24 mouse cellular contexts compared by ENCODE assay signal in genomic region chr7:73163687-73164086, GRCm38 (mm10).
DNase-seq lines count a peak whose midpoint lies in the region; ATAC-seq lines count a peak whose summit lies in the region.
"Had no signal": no experiment of that assay in that cellular context is flagged by ENCODE, and none has a peak within 500 bp of the region (broad histone marks: within the 10 kb centered on the region; RNA-seq: fewer than 3 reads in every experiment).

No protein-coding gene starts in this region.

- WGBS in heart, embryonic 10.5 days, result 60% methylated on average over 5 of the region's 5 CpGs
- 5% methylated on average over 5 of the region's 5 CpGs for WGBS in limb, embryonic 12.5 days
- 16% methylated on average over 5 of the region's 5 CpGs for WGBS in kidney, embryonic 15.5 days

- no peak overlapping the region for H3K4me3 ChIP-seq in heart, embryonic 10.5 days
- no peak overlapping the region for H3K4me3 ChIP-seq in limb, embryonic 12.5 days (replicated peaks)
- H3K4me3 ChIP-seq in kidney, embryonic 15.5 days (replicated peaks), result no peak overlapping the region
- H3K4me3 ChIP-seq: embryonic facial prominence, embryonic 15.5 days; heart, adult 2 months; heart, embryonic 15.5 days; hindbrain, embryonic 15.5 days; liver, embryonic 15.5 days; lung, embryonic 15.5 days had no signal

- no peaks in the 10 kb centered on the region for H3K9me3 ChIP-seq in heart, embryonic 10.5 days
- no peaks in the 10 kb centered on the region for H3K9me3 ChIP-seq in limb, embryonic 12.5 days
- H3K9me3 ChIP-seq in kidney, embryonic 15.5 days (replicated peaks), result no peaks in the 10 kb centered on the region
- H3K9me3 ChIP-seq: embryonic facial prominence, embryonic 15.5 days; heart, embryonic 15.5 days; hindbrain, embryonic 15.5 days; liver, embryonic 15.5 days; lung, embryonic 15.5 days had no signal

- no peak overlapping the region for H3K27ac ChIP-seq in heart, embryonic 10.5 days
- no peak overlapping the region; the same call in 1 of the 2 replicates for H3K27ac ChIP-seq in limb, embryonic 12.5 days
- H3K27ac ChIP-seq in kidney, embryonic 15.5 days, result no peak overlapping the region
- H3K27ac ChIP-seq: embryonic facial prominence, embryonic 15.5 days; heart, adult 2 months; heart, embryonic 15.5 days; hindbrain, embryonic 15.5 days; liver, embryonic 15.5 days; lung, embryonic 15.5 days; stomach, postnatal 0 days had no signal

- ATAC-seq in limb, embryonic 12.5 days (ENCODE audit: insufficient number of reproducible peaks, insufficient read depth, low FRiP score, low TSS enrichment, low read depth), result 0 out of 2 replicates have a peak, but pooled peaks have one; percentile 37
- ATAC-seq in kidney, embryonic 15.5 days (replicated peaks; ENCODE audit: low FRiP score), result no peak; the same call in 1 of the 2 replicates
- no peak for ATAC-seq in erythroid progenitor cell, adult 5-6 weeks (replicated peaks; ENCODE audit: low FRiP score, poor library complexity, severe bottlenecking)

- H3K27me3 ChIP-seq in heart, embryonic 10.5 days (ENCODE audit: insufficient read depth, poor library complexity, severe bottlenecking), result no peaks in the 10 kb centered on the region
- no peaks in the 10 kb centered on the region for H3K27me3 ChIP-seq in limb, embryonic 12.5 days
- H3K27me3 ChIP-seq in kidney, embryonic 15.5 days, result no peaks in the 10 kb centered on the region
- H3K27me3 ChIP-seq: embryonic facial prominence, embryonic 15.5 days; heart, embryonic 15.5 days; hindbrain, embryonic 15.5 days; liver, embryonic 15.5 days; lung, embryonic 15.5 days had no signal

- no peaks in the 10 kb centered on the region for H3K4me1 ChIP-seq in heart, embryonic 10.5 days
- peaks cover 21% of the 10 kb centered on the region for H3K4me1 ChIP-seq in limb, embryonic 12.5 days (replicated peaks)
- H3K4me1 ChIP-seq in kidney, embryonic 15.5 days, result 0 out of 2 replicates have a peak, but pooled peaks cover 3% of the 10 kb centered on the region
- H3K4me1 ChIP-seq: heart, embryonic 15.5 days; liver, embryonic 15.5 days; lung, embryonic 15.5 days had no signal

- no peaks in the 10 kb centered on the region for H3K36me3 ChIP-seq in heart, embryonic 10.5 days
- no peaks in the 10 kb centered on the region for H3K36me3 ChIP-seq in limb, embryonic 12.5 days
- H3K36me3 ChIP-seq in kidney, embryonic 15.5 days, result no peaks in the 10 kb centered on the region
- H3K36me3 ChIP-seq: embryonic facial prominence, embryonic 15.5 days; heart, embryonic 15.5 days; hindbrain, embryonic 15.5 days; liver, embryonic 15.5 days; lung, embryonic 15.5 days had no signal

- DNase-seq in adrenal gland, postnatal 14 days, result peak; percentile 12
- no peak for DNase-seq in adrenal gland, postnatal 36 days
- peak; percentile 58 for DNase-seq in heart, embryonic 10.5 days (ENCODE audit: low spot score)
- DNase-seq in heart, adult 18-20 months, result no peak
- DNase-seq in embryo, embryonic 11 days, result peak; percentile 59
- DNase-seq: adrenal gland, postnatal 25 days; cerebellum, adult 11 months; cerebellum, adult 9-11 months; gastrocnemius, postnatal 14 days; heart, adult 2 months; heart, postnatal 36 days; kidney, adult 8-10 months; kidney, postnatal 25 days; liver had no signal

- no peak overlapping the region for H3K9ac ChIP-seq in limb, embryonic 12.5 days (replicated peaks)
- H3K9ac ChIP-seq in kidney, embryonic 15.5 days, result no peak overlapping the region
- H3K9ac ChIP-seq: embryonic facial prominence, embryonic 15.5 days; heart, embryonic 15.5 days; hindbrain, embryonic 15.5 days; liver, embryonic 15.5 days; lung, embryonic 15.5 days had no signal

- H3K4me2 ChIP-seq in limb, embryonic 12.5 days, result no peak overlapping the region
- H3K4me2 ChIP-seq in kidney, embryonic 15.5 days, result no peak overlapping the region
- H3K4me2 ChIP-seq: embryonic facial prominence, embryonic 15.5 days; heart, embryonic 15.5 days; hindbrain, embryonic 15.5 days; liver, embryonic 15.5 days; lung, embryonic 15.5 days; midbrain, embryonic 11.5 days had no signal

Comparison
In these comparisons a context has a peak if more than half of its experiments do, and no peak if none do; other contexts are left out.
1. DNase-seq: peak in adrenal gland, postnatal 14 days (single experiment), heart, embryonic 10.5 days (single experiment) and embryo, embryonic 11 days (single experiment); none in adrenal gland, postnatal 36 days (0 of 2) and heart, adult 18-20 months (0 of 2).